Mouse (Mus musculus): Measurements from ENCODE around the gene Noto.

Noto gene

DNA sequence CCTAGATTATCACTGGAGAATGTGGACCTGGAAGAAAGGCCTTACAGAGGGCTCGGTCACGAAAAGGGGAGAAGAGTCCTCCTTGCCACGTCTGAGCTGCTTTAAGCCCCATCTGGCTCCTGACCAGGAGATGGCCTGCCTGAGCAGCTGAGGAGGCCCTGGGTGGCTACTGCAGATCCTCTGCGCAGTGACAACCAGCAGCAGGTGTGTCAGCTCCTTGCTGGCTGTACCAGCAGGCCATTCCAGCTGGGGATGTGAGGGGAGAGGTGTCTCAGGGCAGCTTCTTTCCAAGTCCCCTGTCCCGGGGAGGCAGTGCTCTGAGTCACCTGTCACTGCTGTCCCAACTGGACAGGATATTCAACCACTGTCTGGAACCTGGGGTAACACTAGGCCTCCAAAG, 48.9 kb downstream of the Noto start:
- DNase-seq (ENCODE audit: low read depth in 1 of 2, low spot score in 2 of 2), result no peak

DNA sequence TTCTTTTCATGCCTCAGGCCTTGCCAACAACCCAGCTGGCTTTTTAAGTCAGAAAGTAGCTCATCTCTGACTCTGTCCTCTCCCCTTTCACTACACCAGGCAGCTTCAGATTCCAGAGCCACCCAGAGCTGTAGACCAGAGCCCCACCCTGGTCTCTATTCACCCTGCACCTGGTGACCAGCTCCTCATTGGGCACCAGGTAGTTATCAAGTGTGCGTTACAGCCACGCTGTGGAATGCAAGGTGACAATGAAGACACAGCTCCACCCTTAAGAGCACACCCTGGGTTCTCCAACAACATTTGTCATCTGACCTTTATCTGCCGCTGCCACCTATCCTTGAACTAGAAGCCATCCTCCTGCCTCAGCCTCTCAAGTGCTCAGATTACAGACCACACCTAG, 51.9 kb downstream of the Noto start:
- no peak for DNase-seq (ENCODE audit: low read depth in 1 of 2, low spot score in 2 of 2)

DNA sequence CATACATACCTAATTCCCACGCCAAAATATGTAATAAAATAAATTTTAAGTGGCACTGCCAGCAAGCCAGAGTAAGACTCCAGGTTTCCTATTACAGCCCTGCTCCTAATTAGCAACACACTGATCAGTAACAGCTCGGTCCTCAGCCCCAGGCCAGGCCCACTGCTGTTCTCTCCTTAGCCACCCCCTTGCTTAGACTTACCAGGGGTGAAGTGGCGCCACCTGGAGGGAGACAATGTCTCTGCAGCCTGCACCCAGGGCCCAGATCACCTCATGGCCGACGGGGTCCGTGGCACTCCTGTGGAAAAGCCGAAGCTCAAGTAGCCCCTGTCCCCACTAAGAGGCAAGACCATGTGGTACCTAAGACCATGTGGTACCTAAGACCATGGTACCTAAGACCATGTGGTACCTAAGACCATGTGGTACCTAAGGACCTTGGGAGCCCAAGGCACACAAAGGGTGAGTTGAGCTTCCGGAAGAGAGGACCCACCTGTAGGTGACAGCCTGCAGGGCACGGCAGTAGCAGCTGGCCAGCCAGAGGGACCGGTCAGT, 53.8 kb downstream of the Noto start:
- DNase-seq (ENCODE audit: low read depth in 1 of 2, low spot score in 2 of 2), result no peak

DNA sequence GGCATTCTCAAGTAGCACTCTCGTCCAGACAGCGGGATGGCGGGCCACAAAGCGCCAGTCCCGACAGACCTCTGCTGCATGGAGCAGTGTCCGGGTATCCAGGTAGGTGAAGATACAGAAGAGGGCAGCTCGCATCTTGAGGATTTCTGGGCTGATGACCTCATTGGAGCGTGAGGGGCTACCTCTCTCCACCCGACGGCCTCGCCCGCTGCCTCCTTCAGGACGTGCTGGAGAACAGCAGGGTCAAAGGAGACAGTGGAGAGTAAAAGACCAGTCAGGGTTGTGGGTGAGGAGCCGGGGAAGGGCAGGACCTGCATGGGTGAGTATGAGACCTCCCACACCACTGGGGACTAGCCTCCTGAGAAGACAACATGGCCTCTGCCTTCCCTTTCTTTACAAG, 54.7 kb downstream of the Noto start:
- DNase-seq (ENCODE audit: low read depth in 1 of 2, low spot score in 2 of 2), result no peak
